Mouse (Mus musculus): ENCODE measurements around the gene Aoah. TPM values are rescaled to one million over a fixed set of nuclear protein-coding genes. Genes with fewer than 3 reads are reported as not detected.
A peak's percentile ranks its signal among the peaks of the same experiment; 100 is the strongest.

Aoah gene
- polyA plus RNA-seq, 1 experiment from 2014 or later = 0.57 TPM

DNA sequence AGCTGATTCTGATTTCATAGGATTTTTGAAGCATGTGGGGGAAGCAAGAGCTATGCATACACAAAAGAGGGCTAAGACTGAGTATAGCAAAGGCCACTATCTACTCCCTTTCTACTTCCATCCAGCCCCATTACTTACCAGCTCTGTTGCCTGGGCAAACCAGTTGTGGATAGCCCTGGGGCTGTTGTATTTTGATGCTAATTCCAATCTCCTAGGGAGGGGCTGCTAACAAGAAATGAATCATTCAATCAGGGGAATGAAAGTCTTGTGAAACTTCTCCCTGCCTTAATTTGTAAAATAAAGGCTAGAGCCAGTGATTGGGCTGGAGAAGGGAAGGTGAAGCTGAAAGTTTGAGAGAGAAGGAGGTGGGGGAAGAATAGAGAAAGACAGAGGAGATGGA lies 142.1 kb downstream of the Aoah start:
- Histone ChIP-seq H3K9me3 (no peaks in the 10 kb centered on the region), H3K27ac (no peak overlapping the region), H3K27me3 (no peaks in the 10 kb centered on the region), H3K36me3 (no peaks in the 10 kb centered on the region), H3K4me2 (no peak overlapping the region), H3K9ac (no peak overlapping the region), H3K4me3 (no peak overlapping the region), H3K4me1 (replicated peaks) (no peaks in the 10 kb centered on the region; the same call in 1 of the 2 replicates)
- ATAC-seq (ENCODE audit: low FRiP score) = no peak

DNA sequence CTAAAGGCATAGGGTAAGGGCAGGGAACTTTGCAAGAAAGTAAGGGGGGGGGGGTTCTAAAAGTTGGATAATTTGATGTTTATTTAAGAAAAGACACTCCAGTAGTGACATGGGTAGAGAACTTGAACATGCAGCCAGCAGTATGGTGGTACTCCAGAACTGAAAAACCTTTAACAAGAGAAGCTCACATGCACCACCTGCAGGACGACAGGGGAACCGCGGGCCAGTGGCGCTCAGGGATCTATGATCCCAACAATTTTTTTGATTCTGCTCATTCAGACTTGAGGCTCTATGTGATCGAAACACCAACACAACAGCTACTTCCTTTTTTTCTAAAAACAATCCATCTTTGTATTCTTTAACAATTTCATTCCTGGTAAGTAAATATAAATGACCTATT lies 143.5 kb downstream of the Aoah start:
- Histone ChIP-seq H3K27me3 (no peaks in the 10 kb centered on the region), H3K4me1 (replicated peaks) (no peaks in the 10 kb centered on the region; the same call in 1 of the 2 replicates), H3K9me3 (no peaks in the 10 kb centered on the region), H3K9ac (no peak overlapping the region), H3K27ac (no peak overlapping the region), H3K36me3 (no peaks in the 10 kb centered on the region), H3K4me3 (no peak overlapping the region), H3K4me2 (no peak overlapping the region)
- no peak for ATAC-seq (ENCODE audit: low FRiP score)
- WGBS = 41% methylated on average over 5 of the region's 5 CpGs

DNA sequence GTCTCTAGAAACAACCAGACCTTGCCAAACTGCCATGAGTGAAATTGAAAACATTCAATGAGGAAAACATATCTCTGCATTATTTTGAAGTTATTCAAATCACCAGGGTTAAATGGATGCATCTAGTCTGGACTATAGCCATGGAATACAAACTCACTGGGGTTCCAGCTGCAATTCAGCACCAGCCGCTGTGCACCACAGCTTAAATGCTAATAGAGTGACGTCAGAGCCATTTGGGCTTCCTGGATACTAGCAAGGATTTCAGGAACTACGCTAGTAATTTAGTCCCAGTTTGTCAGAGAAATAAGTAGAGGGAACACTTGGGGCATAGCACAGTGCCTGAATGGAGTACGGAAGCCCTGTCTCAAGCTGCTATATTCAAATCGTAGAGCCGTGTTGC lies 145.2 kb downstream of the Aoah start:
- WGBS = 77% methylated on average over 6 of the region's 6 CpGs
- no peak for ATAC-seq (ENCODE audit: low FRiP score)
- Histone ChIP-seq H3K9me3 (no peaks in the 10 kb centered on the region), H3K4me1 (replicated peaks) (no peaks in the 10 kb centered on the region; the same call in 1 of the 2 replicates), H3K4me3 (no peak overlapping the region), H3K27ac (no peak overlapping the region), H3K9ac (no peak overlapping the region), H3K27me3 (no peaks in the 10 kb centered on the region), H3K36me3 (no peaks in the 10 kb centered on the region), H3K4me2 (no peak overlapping the region)

DNA sequence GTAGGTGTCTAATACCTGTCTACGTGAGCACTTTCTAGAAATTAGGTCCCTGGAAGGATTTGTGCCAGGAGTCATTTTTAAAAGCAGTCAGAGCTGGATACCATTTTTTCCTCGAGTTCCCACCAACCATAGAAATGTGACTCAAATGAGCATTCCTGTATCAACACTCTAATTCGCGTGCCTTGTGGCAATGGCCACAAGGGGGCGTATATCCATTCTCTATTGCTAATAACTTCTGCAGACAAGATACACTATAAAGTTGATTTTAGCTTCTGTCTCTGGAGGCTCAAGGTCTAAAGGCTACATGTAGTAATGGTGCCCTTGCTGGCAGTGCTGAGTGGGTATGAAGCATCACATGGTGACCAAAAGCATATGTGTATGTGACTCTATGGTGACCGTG lies 146.5 kb downstream of the Aoah start:
- no peak overlapping the region for H3K27ac ChIP-seq
- 63% methylated on average over 6 of the region's 6 CpGs for WGBS
- no peak overlapping the region for H3K4me3 ChIP-seq
- no peak for ATAC-seq (ENCODE audit: low FRiP score)
- no peak overlapping the region for H3K9ac ChIP-seq
- H3K9me3 ChIP-seq = no peaks in the 10 kb centered on the region
- no peaks in the 10 kb centered on the region for H3K27me3 ChIP-seq
- no peaks in the 10 kb centered on the region; the same call in 1 of the 2 replicates for H3K4me1 ChIP-seq (replicated peaks)
- H3K36me3 ChIP-seq = no peaks in the 10 kb centered on the region
- no peak overlapping the region for H3K4me2 ChIP-seq

DNA sequence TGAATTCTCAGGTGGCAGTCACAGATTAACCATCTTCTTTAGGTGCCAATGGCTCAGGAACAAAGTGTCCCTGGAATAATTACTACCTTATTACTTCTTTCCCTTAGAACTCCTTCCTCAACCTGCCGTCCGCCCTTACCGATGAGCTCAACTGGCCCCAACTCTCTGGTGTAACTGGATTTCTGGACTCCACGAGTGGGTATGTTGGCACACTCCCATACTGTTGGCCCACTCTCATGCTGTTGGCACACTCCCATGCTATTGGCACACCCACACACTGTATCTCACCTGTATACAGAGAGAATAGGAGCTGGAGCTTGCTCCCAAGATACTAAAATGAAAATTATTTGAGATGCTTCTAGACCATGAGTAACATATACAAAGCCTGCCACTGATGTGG lies 147.8 kb downstream of the Aoah start:
- H3K9me3 ChIP-seq = no peaks in the 10 kb centered on the region
- 93% methylated on average over 4 of the region's 4 CpGs for WGBS
- H3K9ac ChIP-seq = no peak overlapping the region
- H3K27ac ChIP-seq = no peak overlapping the region
- no peaks in the 10 kb centered on the region for H3K36me3 ChIP-seq
- no peak overlapping the region for H3K4me2 ChIP-seq
- H3K4me3 ChIP-seq = no peak overlapping the region
- H3K27me3 ChIP-seq = no peaks in the 10 kb centered on the region
- H3K4me1 ChIP-seq (replicated peaks) = no peaks in the 10 kb centered on the region; the same call in 1 of the 2 replicates
- ATAC-seq (ENCODE audit: low FRiP score) = no peak

DNA sequence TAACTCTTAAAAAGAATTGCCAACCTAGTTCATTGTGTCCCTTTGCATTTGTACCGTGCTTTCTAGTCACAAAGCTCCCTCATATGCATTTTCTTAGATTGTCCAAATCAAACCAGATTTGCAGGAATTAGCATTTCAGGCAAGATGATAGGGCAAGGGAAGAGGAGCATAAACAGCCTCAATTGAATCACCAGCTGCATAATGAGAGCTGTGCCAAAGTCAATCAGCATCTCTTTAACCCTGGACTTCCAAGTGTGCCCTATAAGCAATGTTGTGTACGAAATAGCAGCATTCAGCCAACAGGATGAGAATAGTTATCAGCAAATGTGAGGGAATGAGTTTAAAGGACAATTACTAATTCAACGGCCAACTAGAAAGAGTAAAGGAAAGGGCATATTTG lies 169.2 kb downstream of the Aoah start:
- 73% methylated on average over 3 of the region's 3 CpGs for WGBS
- Histone ChIP-seq H3K9ac (no peak overlapping the region), H3K27ac (no peak overlapping the region), H3K4me1 (replicated peaks) (no peaks in the 10 kb centered on the region), H3K4me3 (no peak overlapping the region), H3K36me3 (no peaks in the 10 kb centered on the region), H3K27me3 (no peaks in the 10 kb centered on the region), H3K4me2 (no peak overlapping the region), H3K9me3 (no peaks in the 10 kb centered on the region)
- no peak for ATAC-seq (ENCODE audit: low FRiP score)

- Histone ChIP-seq H3K4me3 (no peak overlapping the region), H3K27ac (no peak overlapping the region), H3K4me1 (replicated peaks) (no peaks in the 10 kb centered on the region), H3K27me3 (no peaks in the 10 kb centered on the region), H3K36me3 (no peaks in the 10 kb centered on the region), H3K9ac (no peak overlapping the region), H3K9me3 (no peaks in the 10 kb centered on the region), H3K4me2 (no peak overlapping the region)
- 88% methylated on average over 8 of the region's 8 CpGs for WGBS
- ATAC-seq (ENCODE audit: low FRiP score) = no peak
These were observed 187.6 kb downstream of the Aoah start for GRCm38 (mm10) chr13:20981234-20982230.

- Histone ChIP-seq H3K4me1 (replicated peaks) (no peaks in the 10 kb centered on the region), H3K9me3 (no peaks in the 10 kb centered on the region), H3K27me3 (no peaks in the 10 kb centered on the region), H3K4me2 (no peak overlapping the region), H3K36me3 (no peaks in the 10 kb centered on the region), H3K9ac (no peak overlapping the region), H3K4me3 (no peak overlapping the region), H3K27ac (no peak overlapping the region)
- no peak for ATAC-seq (ENCODE audit: low FRiP score)
These were observed 191.6 kb downstream of the Aoah start for GRCm38 (mm10) chr13:20985510-20985909.

GRCm38 (mm10) chr13:20985961-20986360 lies 192.0 kb downstream of the Aoah start:
- ATAC-seq (ENCODE audit: low FRiP score) = no peak
- Histone ChIP-seq H3K4me1 (replicated peaks) (no peaks in the 10 kb centered on the region), H3K9ac (no peak overlapping the region), H3K4me3 (no peak overlapping the region), H3K36me3 (no peaks in the 10 kb centered on the region), H3K27ac (no peak overlapping the region), H3K9me3 (no peaks in the 10 kb centered on the region), H3K27me3 (no peaks in the 10 kb centered on the region), H3K4me2 (no peak overlapping the region)

- H3K4me1 ChIP-seq (replicated peaks) = peaks cover 11% of the 10 kb centered on the region
- H3K9me3 ChIP-seq = no peaks in the 10 kb centered on the region
- no peak overlapping the region for H3K4me3 ChIP-seq
- H3K27ac ChIP-seq = peak overlapping the region; percentile 72
- 68% methylated on average over 5 of the region's 5 CpGs for WGBS
- ATAC-seq (ENCODE audit: low FRiP score) = 0 out of 2 replicates have a peak, but pooled peaks have one; percentile 14
- no peaks in the 10 kb centered on the region for H3K27me3 ChIP-seq
- no peaks in the 10 kb centered on the region for H3K36me3 ChIP-seq
- no peak overlapping the region for H3K9ac ChIP-seq
- no peak overlapping the region for H3K4me2 ChIP-seq
These were observed 211.3 kb downstream of the Aoah start for GRCm38 (mm10) chr13:21005238-21005637.

- WGBS = 48% methylated on average over 5 of the region's 5 CpGs
- Histone ChIP-seq H3K27me3 (no peaks in the 10 kb centered on the region), H3K4me1 (replicated peaks) (peaks cover 11% of the 10 kb centered on the region), H3K4me2 (no peak overlapping the region), H3K9me3 (no peaks in the 10 kb centered on the region), H3K27ac (peak overlapping the region; percentile 72), H3K9ac (no peak overlapping the region), H3K36me3 (no peaks in the 10 kb centered on the region), H3K4me3 (no peak overlapping the region)
- ATAC-seq (ENCODE audit: low FRiP score) = peak; percentile 92
These were observed 211.9 kb downstream of the Aoah start for GRCm38 (mm10) chr13:21005642-21006320.

DNA sequence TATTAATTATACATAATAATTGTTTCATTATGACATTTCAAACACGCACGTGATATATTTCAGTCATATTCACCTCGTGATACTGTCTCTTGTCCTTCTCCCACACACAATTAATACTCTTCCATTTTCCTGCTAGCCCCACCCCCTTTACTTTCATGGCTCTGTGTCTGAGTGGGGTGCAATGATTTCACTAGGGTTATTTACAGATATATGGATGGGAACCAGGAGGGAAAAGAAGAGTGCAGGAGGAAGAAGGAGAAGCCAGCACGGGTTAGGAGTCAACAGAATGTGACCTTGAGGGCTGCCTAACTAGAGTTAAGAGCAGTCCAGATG lies 212.4 kb downstream of the Aoah start:
- no peaks in the 10 kb centered on the region for H3K36me3 ChIP-seq
- H3K4me2 ChIP-seq = no peak overlapping the region
- 58% methylated on average over 4 of the region's 4 CpGs for WGBS
- peak; percentile 25 for ATAC-seq (ENCODE audit: low FRiP score)
- H3K9ac ChIP-seq = no peak overlapping the region
- H3K4me3 ChIP-seq = no peak overlapping the region
- H3K27ac ChIP-seq = peak overlapping the region; percentile 36; the same call in 1 of the 2 replicates
- H3K9me3 ChIP-seq = no peaks in the 10 kb centered on the region
- no peaks in the 10 kb centered on the region for H3K27me3 ChIP-seq
- H3K4me1 ChIP-seq (replicated peaks) = peaks cover 11% of the 10 kb centered on the region

- H3K4me3 ChIP-seq = no peak overlapping the region
- 63% methylated on average over 3 of the region's 3 CpGs for WGBS
- H3K27me3 ChIP-seq = no peaks in the 10 kb centered on the region
- no peak overlapping the region for H3K4me2 ChIP-seq
- no peaks in the 10 kb centered on the region for H3K36me3 ChIP-seq
- no peaks in the 10 kb centered on the region for H3K4me1 ChIP-seq (replicated peaks)
- ATAC-seq (ENCODE audit: low FRiP score) = no peak
- no peak overlapping the region for H3K9ac ChIP-seq
- no peak overlapping the region for H3K27ac ChIP-seq
- H3K9me3 ChIP-seq = no peaks in the 10 kb centered on the region
These were observed 219.7 kb downstream of the Aoah start for GRCm38 (mm10) chr13:21013659-21014058.

All from hindbrain, embryonic 13.5 days (tissue).